Mouse (Mus musculus): Measurements from ENCODE around the gene Abca12.

The Abca12 gene

DNA sequence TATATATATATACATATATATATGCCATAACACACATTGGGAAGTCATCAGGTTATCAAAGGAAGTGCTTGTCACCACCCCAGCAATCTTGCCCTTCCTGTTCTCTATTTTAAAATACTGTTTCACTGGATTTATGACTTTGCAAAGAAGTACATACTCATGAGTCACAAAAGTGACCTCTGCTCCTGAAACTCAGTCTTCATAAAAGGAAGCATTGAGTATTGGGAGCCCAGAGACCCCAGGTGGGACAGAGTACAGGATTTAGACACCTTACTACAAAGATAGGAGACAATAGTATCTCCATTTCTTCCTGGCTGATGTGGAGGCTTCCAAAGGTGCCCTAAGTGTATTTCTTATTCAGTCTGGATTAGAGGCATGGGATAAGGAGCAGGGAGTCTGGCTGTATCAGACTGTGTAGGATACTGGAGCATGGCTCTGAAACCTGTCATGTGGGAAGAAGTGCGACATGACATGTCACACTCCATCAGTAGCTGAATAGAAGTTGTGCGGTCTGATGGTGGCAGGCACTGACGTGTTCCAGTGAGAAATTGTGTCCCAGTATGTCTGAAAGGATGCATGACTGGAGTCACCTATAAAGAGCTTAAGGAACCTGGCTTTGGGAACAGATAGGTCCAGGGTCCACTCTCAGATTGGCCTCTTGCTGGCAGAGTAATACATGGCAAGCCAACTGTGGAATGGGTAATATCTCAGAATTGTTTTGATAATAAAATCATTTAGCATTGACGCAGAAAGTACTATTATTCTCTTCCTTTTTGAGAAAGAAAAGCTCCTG, 76.0 kb downstream of the Abca12 start:
- no peak for DNase-seq (ENCODE audit: low spot score in 2 of 2)

DNA sequence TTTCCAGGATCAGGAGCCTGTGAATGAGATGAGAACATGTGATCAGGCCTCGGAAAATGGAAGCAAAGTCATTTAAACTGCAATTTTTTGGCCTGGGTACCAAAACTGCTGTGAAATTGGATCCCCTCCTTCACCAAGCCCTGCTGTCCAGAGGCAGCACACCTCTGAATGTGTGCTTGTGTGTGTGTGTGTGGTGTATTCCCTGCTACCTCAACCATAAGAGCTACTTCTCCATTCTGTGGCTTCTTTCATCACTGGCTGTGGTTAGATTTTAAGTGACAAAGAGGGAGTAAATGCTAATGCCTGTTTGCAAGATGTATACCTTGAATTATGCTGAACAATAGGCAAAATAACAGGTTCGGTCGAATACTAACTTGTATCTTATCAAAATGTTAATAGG, 84.4 kb downstream of the Abca12 start:
- DNase-seq (ENCODE audit: low spot score in 2 of 2), result no peak

- no peak for DNase-seq (ENCODE audit: low spot score in 2 of 2)
Observed at GRCm38 (mm10) chr1:71312171-71312570, 102.5 kb downstream of the Abca12 start.

- no peak for DNase-seq (ENCODE audit: low spot score in 2 of 2)
Observed at GRCm38 (mm10) chr1:71310614-71311013, 104.1 kb downstream of the Abca12 start.

- DNase-seq (ENCODE audit: low spot score in 2 of 2), result no peak
Observed at GRCm38 (mm10) chr1:71307362-71307761, 107.3 kb downstream of the Abca12 start.

DNA sequence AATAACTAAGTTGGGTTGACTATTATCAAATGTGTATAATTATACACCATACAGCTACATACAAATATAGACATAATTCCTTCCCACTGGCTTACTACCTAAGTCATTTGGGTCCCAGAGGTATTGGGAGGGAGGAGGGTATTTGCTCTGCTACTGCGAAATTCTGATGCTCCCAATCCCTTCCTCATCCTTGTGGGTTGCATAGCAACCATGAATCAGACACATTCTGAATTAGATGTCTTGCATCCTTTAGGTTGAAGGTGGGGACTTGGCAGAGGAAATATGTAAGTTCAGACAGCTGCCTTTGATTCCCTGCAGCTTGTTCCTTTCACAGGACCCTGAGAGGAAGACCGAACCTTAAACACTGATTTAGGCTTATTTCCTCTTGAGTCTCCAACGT, 108.5 kb downstream of the Abca12 start:
- DNase-seq (ENCODE audit: low spot score in 2 of 2), result no peak

DNA sequence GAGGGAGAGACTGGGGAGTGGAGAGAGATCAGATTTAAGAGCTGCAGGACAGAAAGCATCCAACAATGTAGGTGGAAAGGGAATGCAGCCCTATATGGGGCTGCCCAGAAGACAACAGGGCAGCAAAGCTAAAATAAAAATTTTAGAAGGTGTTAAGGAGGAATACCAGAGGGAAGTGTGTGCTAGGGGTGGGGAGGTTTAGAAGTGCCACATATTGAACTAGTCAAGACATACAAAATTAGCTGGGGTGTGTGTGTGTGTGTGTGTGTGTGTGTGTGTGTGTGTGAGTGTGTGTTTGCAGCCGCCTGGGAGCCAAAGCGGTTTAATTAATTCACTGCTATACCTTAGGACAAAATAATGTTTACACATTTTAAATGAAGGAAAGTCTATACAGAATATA, 110.1 kb downstream of the Abca12 start:
- no peak for DNase-seq (ENCODE audit: low spot score in 2 of 2)

- DNase-seq (ENCODE audit: low spot score in 2 of 2), result no peak
Observed at GRCm38 (mm10) chr1:71297021-71297420, 117.7 kb downstream of the Abca12 start.

DNA sequence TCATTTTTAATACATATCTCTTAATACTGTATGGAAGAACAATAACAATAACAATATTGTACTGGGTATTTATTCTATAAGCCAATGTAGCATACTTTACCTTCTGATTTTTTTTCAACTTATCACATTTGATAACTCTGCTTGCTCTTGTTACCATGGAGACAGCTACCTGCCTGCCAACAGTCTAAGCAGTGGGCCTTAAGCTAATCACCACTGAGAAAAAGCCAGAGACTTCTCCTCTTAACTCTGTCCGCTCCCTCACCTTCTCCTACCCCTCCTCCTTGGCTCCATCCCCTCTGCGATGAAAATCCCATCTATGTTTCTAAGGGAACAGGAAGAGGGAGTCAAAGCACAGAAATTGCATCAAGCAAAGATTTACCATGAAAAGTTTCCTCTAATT, 118.1 kb downstream of the Abca12 start:
- no peak for DNase-seq (ENCODE audit: low spot score in 2 of 2)

GRCm38 (mm10) chr1:71291917-71292316, 122.8 kb downstream of the Abca12 start:
- no peak for DNase-seq (ENCODE audit: low spot score in 2 of 2)

DNA sequence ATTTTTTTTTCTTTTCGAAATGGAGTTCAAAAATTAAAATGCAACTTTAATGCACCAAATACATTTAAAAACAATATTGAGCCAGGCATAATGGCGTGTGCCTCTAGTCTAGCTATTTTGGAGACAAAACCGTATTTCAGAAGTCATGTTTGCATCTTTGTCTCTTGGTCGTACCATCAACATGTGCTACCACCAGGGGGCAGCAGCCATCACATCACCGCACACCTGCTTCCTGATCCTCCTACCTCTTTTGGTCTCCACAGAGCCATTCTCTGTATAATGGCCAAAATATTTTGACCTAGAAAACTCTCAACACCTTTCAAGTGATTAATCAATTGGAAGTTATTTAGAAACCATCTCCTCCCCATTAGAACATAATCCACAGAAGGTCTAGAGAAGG, 125.2 kb downstream of the Abca12 start:
- DNase-seq (ENCODE audit: low spot score in 2 of 2), result peak; percentile 6 to 71

GRCm38 (mm10) chr1:71276940-71277339, 137.8 kb downstream of the Abca12 start:
- no peak for DNase-seq (ENCODE audit: low spot score in 2 of 2)

- no peak for DNase-seq (ENCODE audit: low spot score in 2 of 2)
Observed at GRCm38 (mm10) chr1:71272550-71272949, 142.2 kb downstream of the Abca12 start.

DNA sequence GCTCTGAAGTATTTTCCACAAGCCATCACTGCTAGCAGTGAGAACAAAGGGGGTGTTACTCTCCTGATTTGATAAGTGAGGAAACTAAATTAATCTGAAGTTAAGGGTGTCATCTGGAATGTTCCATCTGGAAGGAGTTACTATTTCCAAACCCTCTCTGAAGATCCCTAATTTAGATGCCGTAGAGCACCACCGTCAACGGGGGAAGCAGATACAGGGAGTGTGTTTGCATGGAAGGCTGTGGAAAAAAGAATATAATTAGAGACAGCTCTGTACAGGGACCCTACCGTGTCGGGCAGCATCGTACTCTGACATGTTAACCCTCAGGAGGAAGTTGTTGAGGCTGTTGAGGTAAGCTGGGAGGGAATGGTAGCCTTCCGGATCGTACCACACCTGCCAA, 142.6 kb downstream of the Abca12 start:
- no peak for DNase-seq (ENCODE audit: low spot score in 2 of 2)

DNA sequence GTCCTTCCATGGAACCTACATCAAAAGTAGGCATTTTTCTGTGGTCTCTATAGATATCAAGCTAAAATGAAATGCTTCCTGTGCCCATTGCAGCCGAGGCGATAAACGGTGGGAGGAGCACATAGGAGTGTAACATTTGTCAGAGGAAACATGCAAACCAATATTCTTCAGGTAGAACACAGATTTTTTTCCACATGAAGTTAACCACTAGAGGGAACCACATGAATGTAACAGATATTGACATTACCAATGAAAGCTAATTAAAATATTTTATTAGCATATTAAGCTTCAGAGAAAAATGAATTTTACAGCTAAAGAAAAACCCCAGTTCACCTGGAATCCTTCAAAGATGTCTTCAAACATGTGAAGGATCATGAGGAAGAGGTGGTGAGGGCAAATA, 144.6 kb downstream of the Abca12 start:
- DNase-seq (ENCODE audit: low spot score in 2 of 2), result no peak

DNA sequence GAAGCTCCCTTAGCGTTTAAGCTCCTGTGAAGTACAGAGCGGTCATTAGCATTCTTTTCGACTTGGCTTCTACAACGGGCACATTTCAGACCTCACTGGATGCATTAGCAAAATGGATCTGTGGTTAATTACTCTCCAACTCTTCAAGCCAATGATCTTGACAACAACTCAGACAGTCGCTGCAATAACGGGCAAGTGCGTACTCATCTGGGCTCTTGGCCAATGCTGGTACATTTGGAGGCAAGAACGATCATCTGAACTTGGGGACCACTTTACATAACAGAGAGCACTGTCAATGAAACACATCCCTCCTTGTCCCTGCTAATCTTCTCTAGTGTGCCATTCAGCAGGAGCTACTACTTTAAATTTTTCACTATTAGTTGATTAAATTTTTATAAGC, 148.1 kb downstream of the Abca12 start:
- DNase-seq (ENCODE audit: low spot score in 2 of 2), result no peak

DNA sequence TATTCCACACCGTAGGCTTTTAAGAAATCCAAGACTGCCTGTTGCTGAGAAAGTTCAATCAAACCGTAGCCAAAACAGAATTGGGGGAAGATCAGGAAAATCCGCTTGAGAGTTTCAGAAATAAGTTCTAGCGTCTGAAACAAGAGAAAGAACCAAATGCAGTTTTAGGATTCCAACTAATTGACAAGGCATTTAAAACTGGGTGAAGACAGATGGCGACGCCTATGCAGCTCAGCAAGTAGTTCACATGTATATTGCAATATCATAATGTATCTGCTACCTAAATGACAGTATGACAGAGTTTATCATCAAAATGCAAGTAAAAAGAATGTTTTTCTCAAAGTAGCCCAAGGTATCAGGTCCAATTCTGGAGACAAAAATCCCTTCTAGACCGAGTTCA, 151.2 kb downstream of the Abca12 start:
- no peak for DNase-seq (ENCODE audit: low spot score in 2 of 2)

- DNase-seq (ENCODE audit: low spot score in 2 of 2), result no peak
Observed at GRCm38 (mm10) chr1:71244647-71245046, 170.1 kb downstream of the Abca12 start.

DNA sequence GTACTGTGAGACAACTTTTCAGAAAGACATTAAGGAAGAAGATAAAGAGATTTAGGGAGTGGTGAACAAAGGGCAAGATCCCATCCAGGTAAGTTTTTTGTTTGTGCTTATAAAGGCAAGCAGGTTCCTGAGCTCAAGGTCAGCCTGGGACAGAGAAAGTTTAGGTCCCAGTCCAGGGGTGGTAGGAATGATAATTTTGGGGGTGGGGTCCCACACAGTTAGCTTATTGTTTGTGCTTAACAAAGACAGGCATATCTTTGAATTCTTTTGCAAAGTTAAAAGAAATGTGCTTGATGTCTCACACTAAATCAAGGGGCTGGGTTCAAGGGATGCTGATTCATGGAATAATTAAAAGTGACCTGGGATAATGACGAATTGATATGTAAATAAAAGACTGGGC, 173.3 kb downstream of the Abca12 start:
- no peak for DNase-seq (ENCODE audit: low spot score in 2 of 2)

- DNase-seq (ENCODE audit: low spot score in 2 of 2), result no peak
Observed at GRCm38 (mm10) chr1:71239586-71239985, 175.1 kb downstream of the Abca12 start.

- no peak for DNase-seq (ENCODE audit: low spot score in 2 of 2)
Observed at GRCm38 (mm10) chr1:71235335-71235734, 179.4 kb downstream of the Abca12 start.

- no peak for DNase-seq (ENCODE audit: low spot score in 2 of 2)
Observed at GRCm38 (mm10) chr1:71231211-71231610, 183.5 kb downstream of the Abca12 start.

- no peak for DNase-seq (ENCODE audit: low spot score in 2 of 2)
Observed at GRCm38 (mm10) chr1:71203581-71203980, 211.1 kb downstream of the Abca12 start.

GRCm38 (mm10) chr1:71196191-71196590, 218.5 kb downstream of the Abca12 start:
- DNase-seq (ENCODE audit: low spot score in 2 of 2), result no peak
